Mouse (Mus musculus): ENCODE measurements around the gene Capn2. TPM values are rescaled to one million over a fixed set of nuclear protein-coding genes. Genes with fewer than 3 reads are reported as not detected.

The Capn2 gene
- total and polyA plus RNA-seq, 2 experiments from 2014 or later: 62.6 to 71.2 TPM

GRCm38 (mm10) chr1:182494285-182495145, 22.9 kb downstream of the Capn2 start:
- Histone ChIP-seq H3K4me2 (ENCODE audit: low read depth, low read length) (no peak overlapping the region), H3K36me3 (replicated peaks; ENCODE audit: control insufficient read depth, insufficient read depth, low read length) (peaks cover 26% of the 10 kb centered on the region), H3K4me3 (ENCODE audit: low read depth, low read length) (no peak overlapping the region), H3K9ac (replicated peaks; ENCODE audit: low read depth, low read length) (no peak overlapping the region), H3K27ac (ENCODE audit: low read depth) (peak overlapping the region; percentile 14; the same call in 1 of the 2 replicates), H3K9me3 (replicated peaks; ENCODE audit: control insufficient read depth, low read length) (no peaks in the 10 kb centered on the region), H3K4me1 (ENCODE audit: control insufficient read depth, insufficient read depth) (peaks cover 50% of the 10 kb centered on the region), H3K27me3 (ENCODE audit: control insufficient read depth, insufficient read depth, low read length) (no peaks in the 10 kb centered on the region)
- no peak for ATAC-seq (ENCODE audit: insufficient read depth, low read depth)
- TF ChIP-seq CTCF (IDR thresholded peaks at IDR 0.05; ENCODE audit: low read depth) (no peak), EP300 (IDR thresholded peaks at IDR 0.05; ENCODE audit: low read depth) (no peak)
- WGBS: 47% methylated on average over 17 of the region's 17 CpGs
- no peak for DNase-seq (ENCODE audit: low spot score)

DNA sequence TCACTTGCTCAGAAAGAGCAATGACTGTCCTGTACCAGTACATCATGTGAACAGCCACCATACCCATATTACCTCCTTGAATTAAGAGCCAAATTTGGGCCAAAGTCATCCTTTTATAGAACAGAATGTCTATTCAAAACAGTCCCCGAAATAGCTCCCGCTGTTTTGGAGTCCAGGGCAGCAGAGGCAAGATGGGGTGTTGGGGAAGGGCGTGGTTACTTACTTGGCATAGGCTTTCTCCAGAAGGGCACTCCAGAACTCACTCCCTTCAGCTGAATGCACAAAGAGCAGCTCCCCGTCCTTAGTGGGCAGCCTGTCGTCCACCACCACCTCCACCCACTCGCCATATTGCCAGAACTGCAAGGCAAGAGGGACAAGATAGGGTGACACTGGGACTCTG, 25.6 kb downstream of the Capn2 start:
- Histone ChIP-seq H3K9ac (replicated peaks; ENCODE audit: low read depth, low read length) (no peak overlapping the region), H3K27me3 (ENCODE audit: control insufficient read depth, insufficient read depth, low read length) (no peaks in the 10 kb centered on the region), H3K36me3 (replicated peaks; ENCODE audit: control insufficient read depth, insufficient read depth, low read length) (peaks cover 48% of the 10 kb centered on the region), H3K27ac (ENCODE audit: low read depth) (no peak overlapping the region), H3K4me1 (ENCODE audit: control insufficient read depth, insufficient read depth) (peaks cover 28% of the 10 kb centered on the region), H3K9me3 (replicated peaks; ENCODE audit: control insufficient read depth, low read length) (no peaks in the 10 kb centered on the region), H3K4me3 (ENCODE audit: low read depth, low read length) (no peak overlapping the region), H3K4me2 (ENCODE audit: low read depth, low read length) (no peak overlapping the region)
- TF ChIP-seq EP300 (IDR thresholded peaks at IDR 0.05; ENCODE audit: low read depth): no peak
- TF ChIP-seq CTCF (IDR thresholded peaks at IDR 0.05; ENCODE audit: low read depth): no peak
- ATAC-seq (ENCODE audit: insufficient read depth, low read depth) (no peak), DNase-seq (ENCODE audit: low spot score) (no peak)
- WGBS: 72% methylated on average over 6 of the region's 6 CpGs

- TF ChIP-seq EP300 (IDR thresholded peaks at IDR 0.05; ENCODE audit: low read depth) (no peak), CTCF (IDR thresholded peaks at IDR 0.05; ENCODE audit: low read depth) (peak; percentile 19; the same call in 1 of the 2 replicates)
- no peak for ATAC-seq (ENCODE audit: insufficient read depth, low read depth)
- peaks cover 57% of the 10 kb centered on the region for H3K36me3 ChIP-seq (replicated peaks; ENCODE audit: control insufficient read depth, insufficient read depth, low read length)
- DNase-seq (ENCODE audit: low spot score): no peak
- peaks cover 17% of the 10 kb centered on the region for H3K4me1 ChIP-seq (ENCODE audit: control insufficient read depth, insufficient read depth)
- peak overlapping the region; percentile 69 for H3K27ac ChIP-seq (ENCODE audit: low read depth)
- H3K27me3 ChIP-seq (ENCODE audit: control insufficient read depth, insufficient read depth, low read length): no peaks in the 10 kb centered on the region
- H3K9me3 ChIP-seq (replicated peaks; ENCODE audit: control insufficient read depth, low read length): no peaks in the 10 kb centered on the region
- H3K4me3 ChIP-seq (ENCODE audit: low read depth, low read length): no peak overlapping the region
- no peak overlapping the region for H3K4me2 ChIP-seq (ENCODE audit: low read depth, low read length)
- no peak overlapping the region for H3K9ac ChIP-seq (replicated peaks; ENCODE audit: low read depth, low read length)
- 70% methylated on average over 7 of the region's 7 CpGs for WGBS
Measured at GRCm38 (mm10) chr1:182490568-182490967, 26.8 kb downstream of the Capn2 start.

DNA sequence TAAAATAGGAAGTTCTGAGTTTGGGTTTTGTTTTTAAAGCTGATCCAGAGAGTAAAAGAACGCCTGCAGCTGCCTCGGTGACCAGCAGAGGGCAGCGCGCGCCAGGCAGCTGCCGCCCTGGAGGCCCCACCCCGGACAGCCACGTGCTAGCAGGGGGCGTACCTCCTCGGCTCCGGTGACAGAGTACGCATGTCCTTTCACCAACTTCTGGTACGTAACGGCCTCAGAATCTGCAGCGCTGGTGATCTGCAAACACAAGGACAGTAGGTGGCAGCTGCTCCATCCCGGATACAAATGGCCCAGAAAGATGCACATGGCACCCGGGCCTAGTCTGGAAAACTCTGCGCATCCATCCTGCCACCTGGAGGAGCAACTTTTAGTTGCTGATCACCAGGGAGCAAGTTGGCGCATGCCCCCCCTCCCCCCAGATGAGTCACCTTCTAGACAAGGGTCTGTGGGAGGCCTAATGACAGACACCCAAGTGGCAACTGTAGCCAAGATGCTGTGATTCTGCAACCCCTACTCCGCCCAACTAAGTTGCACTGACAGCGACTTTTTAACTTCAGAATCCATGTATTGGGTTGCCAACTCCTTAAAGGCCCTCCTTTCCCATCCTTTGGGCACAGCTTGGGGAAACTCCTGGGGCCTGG, 27.5 kb downstream of the Capn2 start:
- no peaks in the 10 kb centered on the region for H3K9me3 ChIP-seq (replicated peaks; ENCODE audit: control insufficient read depth, low read length)
- peak overlapping the region; percentile 40; the same call in 1 of the 2 replicates for H3K4me2 ChIP-seq (ENCODE audit: low read depth, low read length)
- peak overlapping the region; percentile 69 for H3K27ac ChIP-seq (ENCODE audit: low read depth)
- ATAC-seq (ENCODE audit: insufficient read depth, low read depth) (peak; percentile 97), DNase-seq (ENCODE audit: low spot score) (peak; percentile 96)
- peaks cover 15% of the 10 kb centered on the region for H3K4me1 ChIP-seq (ENCODE audit: control insufficient read depth, insufficient read depth)
- peaks cover 64% of the 10 kb centered on the region for H3K36me3 ChIP-seq (replicated peaks; ENCODE audit: control insufficient read depth, insufficient read depth, low read length)
- H3K4me3 ChIP-seq (ENCODE audit: low read depth, low read length): no peak overlapping the region
- H3K9ac ChIP-seq (replicated peaks; ENCODE audit: low read depth, low read length): no peak overlapping the region
- H3K27me3 ChIP-seq (ENCODE audit: control insufficient read depth, insufficient read depth, low read length): no peaks in the 10 kb centered on the region
- WGBS: 7% methylated on average over 21 of the region's 21 CpGs
- TF ChIP-seq CTCF (IDR thresholded peaks at IDR 0.05; ENCODE audit: low read depth) (peak; percentile 92), EP300 (IDR thresholded peaks at IDR 0.05; ENCODE audit: low read depth) (peak; percentile 84)

GRCm38 (mm10) chr1:182488503-182488902, 28.9 kb downstream of the Capn2 start:
- no peak for TF ChIP-seq EP300 (IDR thresholded peaks at IDR 0.05; ENCODE audit: low read depth)
- TF ChIP-seq CTCF (IDR thresholded peaks at IDR 0.05; ENCODE audit: low read depth): no peak
- no peak for DNase-seq (ENCODE audit: low spot score)

More at GRCm38 (mm10) chr1:182488503-182488902, 28.9 kb downstream of the Capn2 start:
- H3K36me3 ChIP-seq (replicated peaks; ENCODE audit: control insufficient read depth, insufficient read depth, low read length): peaks cover 77% of the 10 kb centered on the region
- H3K4me3 ChIP-seq (ENCODE audit: low read depth, low read length): no peak overlapping the region
- no peaks in the 10 kb centered on the region for H3K9me3 ChIP-seq (replicated peaks; ENCODE audit: control insufficient read depth, low read length)
- peaks cover 3% of the 10 kb centered on the region for H3K4me1 ChIP-seq (ENCODE audit: control insufficient read depth, insufficient read depth)
- H3K4me2 ChIP-seq (ENCODE audit: low read depth, low read length): no peak overlapping the region
- no peak overlapping the region for H3K27ac ChIP-seq (ENCODE audit: low read depth)
- H3K27me3 ChIP-seq (ENCODE audit: control insufficient read depth, insufficient read depth, low read length): no peaks in the 10 kb centered on the region
- 89% methylated on average over 10 of the region's 10 CpGs for WGBS
- H3K9ac ChIP-seq (replicated peaks; ENCODE audit: low read depth, low read length): no peak overlapping the region
- no peak for ATAC-seq (ENCODE audit: insufficient read depth, low read depth)
